Mouse (Mus musculus): ENCODE measurements around the gene Tnrc6c. TPM values are rescaled to one million over a fixed set of nuclear protein-coding genes. Genes with fewer than 3 reads are reported as not detected.

Gene Tnrc6c
- total and polyA plus RNA-seq, 2 experiments, result 5.7 to 6.3 TPM

- Histone ChIP-seq H3K4me1 (ENCODE audit: control insufficient read depth, insufficient read depth, low read length) (peaks cover 13% of the 10 kb centered on the region), H3K27ac (replicated peaks; ENCODE audit: insufficient read depth, low read depth, low read length) (no peak overlapping the region), H3K4me3 (ENCODE audit: insufficient read depth, low read depth, low read length) (peak overlapping the region; percentile 86), H3K9ac (ENCODE audit: low read depth, low read length) (peak overlapping the region; percentile 98), H3K79me2 (ENCODE audit: control insufficient read depth, insufficient read depth, low read length) (peaks cover 24% of the 10 kb centered on the region; the same call in 1 of the 2 replicates), H3K27me3 (ENCODE audit: control insufficient read depth, insufficient read depth, low read length) (no peaks in the 10 kb centered on the region), H3K36me3 (ENCODE audit: control insufficient read depth, insufficient read depth, low read length) (no peaks in the 10 kb centered on the region)
- TF ChIP-seq CTCF (IDR thresholded peaks at IDR 0.05; ENCODE audit: low read depth, low read length) (no peak), POLR2A (IDR thresholded peaks at IDR 0.05; ENCODE audit: extremely low read depth, insufficient read depth, low read length) (no peak)
- DNase-seq (ENCODE audit: extremely low read depth, low read depth, low spot score), result no peak
- WGBS, result 24% methylated on average over 10 of the region's 10 CpGs
Measured at GRCm38 (mm10) chr11:117656077-117656401, 1.9 kb downstream of the Tnrc6c start.

GRCm38 (mm10) chr11:117658974-117659373 is 4.9 kb downstream of the Tnrc6c start:
- Histone ChIP-seq H3K27me3 (ENCODE audit: control insufficient read depth, insufficient read depth, low read length) (no peaks in the 10 kb centered on the region), H3K4me3 (ENCODE audit: insufficient read depth, low read depth, low read length) (no peak overlapping the region), H3K27ac (replicated peaks; ENCODE audit: insufficient read depth, low read depth, low read length) (no peak overlapping the region), H3K4me1 (ENCODE audit: control insufficient read depth, insufficient read depth, low read length) (peaks cover 8% of the 10 kb centered on the region), H3K36me3 (ENCODE audit: control insufficient read depth, insufficient read depth, low read length) (no peaks in the 10 kb centered on the region), H3K79me2 (ENCODE audit: control insufficient read depth, insufficient read depth, low read length) (peaks cover 35% of the 10 kb centered on the region; the same call in 1 of the 2 replicates), H3K9ac (ENCODE audit: low read depth, low read length) (no peak overlapping the region)
- DNase-seq (ENCODE audit: extremely low read depth, low read depth, low spot score), result no peak
- 71% methylated on average over 4 of the region's 4 CpGs for WGBS
- TF ChIP-seq POLR2A (IDR thresholded peaks at IDR 0.05; ENCODE audit: extremely low read depth, insufficient read depth, low read length) (no peak), CTCF (IDR thresholded peaks at IDR 0.05; ENCODE audit: low read depth, low read length) (no peak)

DNA sequence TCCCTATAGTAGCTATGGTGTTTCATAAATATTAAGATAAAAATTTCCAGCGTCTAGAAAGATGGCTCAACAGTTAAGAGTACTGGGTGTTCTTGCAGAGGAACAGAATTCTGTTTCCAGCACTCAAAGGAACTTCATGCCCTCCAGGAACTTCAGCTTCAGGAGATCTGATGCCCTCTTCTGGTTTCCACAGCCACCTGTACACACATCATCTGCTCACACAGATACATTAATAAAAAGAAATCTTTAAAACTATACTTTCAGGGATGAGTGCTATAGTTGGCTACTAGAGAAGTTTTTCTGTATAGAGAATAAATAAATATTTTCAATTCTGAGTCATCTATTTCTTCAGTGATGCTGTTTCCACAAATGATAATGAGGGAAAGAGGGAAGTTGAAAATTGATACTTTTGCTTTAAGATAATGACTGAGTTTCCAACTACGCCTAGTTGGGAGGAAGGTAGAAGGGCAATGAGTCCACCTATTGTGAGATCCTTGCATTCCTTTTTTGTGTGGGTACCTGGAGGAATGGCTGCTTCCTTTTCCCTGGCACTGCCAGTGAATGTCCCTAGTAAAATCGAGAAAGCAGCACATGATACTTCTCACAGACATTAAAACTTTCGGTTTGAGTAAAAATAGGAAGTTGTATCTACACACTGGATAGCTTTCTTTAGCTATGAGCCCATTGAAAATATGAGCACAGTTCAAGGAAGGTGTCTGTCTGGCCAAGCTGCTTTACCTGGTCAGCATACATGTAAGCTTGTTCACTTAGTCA is 9.1 kb downstream of the Tnrc6c start:
- Histone ChIP-seq H3K4me3 (ENCODE audit: insufficient read depth, low read depth, low read length) (no peak overlapping the region), H3K9ac (ENCODE audit: low read depth, low read length) (no peak overlapping the region), H3K36me3 (ENCODE audit: control insufficient read depth, insufficient read depth, low read length) (no peaks in the 10 kb centered on the region), H3K27ac (replicated peaks; ENCODE audit: insufficient read depth, low read depth, low read length) (no peak overlapping the region), H3K27me3 (ENCODE audit: control insufficient read depth, insufficient read depth, low read length) (no peaks in the 10 kb centered on the region), H3K4me1 (ENCODE audit: control insufficient read depth, insufficient read depth, low read length) (peaks cover 3% of the 10 kb centered on the region; the same call in 1 of the 2 replicates), H3K79me2 (ENCODE audit: control insufficient read depth, insufficient read depth, low read length) (peaks cover 42% of the 10 kb centered on the region)
- TF ChIP-seq POLR2A (IDR thresholded peaks at IDR 0.05; ENCODE audit: extremely low read depth, insufficient read depth, low read length) (no peak), CTCF (IDR thresholded peaks at IDR 0.05; ENCODE audit: low read depth, low read length) (no peak)
- 48% methylated on average over 4 of the region's 4 CpGs for WGBS
- DNase-seq (ENCODE audit: extremely low read depth, low read depth, low spot score), result no peak

DNA sequence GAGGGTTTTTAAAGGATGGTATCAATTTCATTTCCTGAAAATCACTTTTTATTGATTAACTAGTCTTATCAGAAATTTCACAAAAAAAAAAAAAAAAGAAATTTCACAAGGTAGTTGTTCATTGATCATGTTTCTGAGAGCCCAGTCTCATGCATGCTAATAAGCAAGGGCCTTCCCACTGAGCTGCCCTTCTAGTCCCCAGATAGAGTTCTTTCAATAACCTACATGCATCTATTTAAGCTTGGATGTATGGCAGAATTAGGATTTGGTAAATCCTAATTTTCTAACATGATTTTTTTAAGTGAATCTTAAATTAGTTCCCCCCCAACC is 9.7 kb downstream of the Tnrc6c start:
- TF ChIP-seq POLR2A (IDR thresholded peaks at IDR 0.05; ENCODE audit: extremely low read depth, insufficient read depth, low read length), result no peak
- TF ChIP-seq CTCF (IDR thresholded peaks at IDR 0.05; ENCODE audit: low read depth, low read length), result no peak
- no peak overlapping the region for H3K4me3 ChIP-seq (ENCODE audit: insufficient read depth, low read depth, low read length)
- H3K27ac ChIP-seq (replicated peaks; ENCODE audit: insufficient read depth, low read depth, low read length), result no peak overlapping the region
- DNase-seq (ENCODE audit: extremely low read depth, low read depth, low spot score), result peak; percentile 59
- H3K79me2 ChIP-seq (ENCODE audit: control insufficient read depth, insufficient read depth, low read length), result peaks cover 48% of the 10 kb centered on the region
- no peaks in the 10 kb centered on the region for H3K27me3 ChIP-seq (ENCODE audit: control insufficient read depth, insufficient read depth, low read length)
- no peaks in the 10 kb centered on the region for H3K36me3 ChIP-seq (ENCODE audit: control insufficient read depth, insufficient read depth, low read length)
- no peak overlapping the region for H3K9ac ChIP-seq (ENCODE audit: low read depth, low read length)
- H3K4me1 ChIP-seq (ENCODE audit: control insufficient read depth, insufficient read depth, low read length), result peaks cover 3% of the 10 kb centered on the region; the same call in 1 of the 2 replicates

DNA sequence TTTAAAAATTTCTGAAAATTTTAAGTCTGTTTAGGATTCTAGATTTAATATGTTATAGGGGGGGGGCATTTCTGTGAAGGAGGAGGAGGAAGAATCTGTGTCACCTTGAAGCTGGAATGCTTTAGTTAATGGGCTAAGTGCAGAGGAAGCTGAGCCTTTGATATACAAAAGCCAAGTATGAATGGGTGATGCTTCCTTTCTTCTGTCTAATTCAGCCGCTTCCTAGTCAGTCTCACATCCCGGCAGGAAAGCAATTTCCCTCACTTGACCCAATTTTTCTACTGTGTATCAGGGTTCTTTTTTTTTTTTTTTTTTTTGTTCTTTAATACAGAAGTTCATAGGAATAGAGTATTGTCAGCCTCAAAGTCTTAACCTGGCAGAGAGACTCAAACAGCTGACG is 11.1 kb downstream of the Tnrc6c start:
- peaks cover 47% of the 10 kb centered on the region for H3K79me2 ChIP-seq (ENCODE audit: control insufficient read depth, insufficient read depth, low read length)
- no peaks in the 10 kb centered on the region for H3K36me3 ChIP-seq (ENCODE audit: control insufficient read depth, insufficient read depth, low read length)
- H3K27ac ChIP-seq (replicated peaks; ENCODE audit: insufficient read depth, low read depth, low read length), result no peak overlapping the region
- H3K4me3 ChIP-seq (ENCODE audit: insufficient read depth, low read depth, low read length), result no peak overlapping the region
- no peak for DNase-seq (ENCODE audit: extremely low read depth, low read depth, low spot score)
- 49% methylated on average over 3 of the region's 3 CpGs for WGBS
- no peak overlapping the region for H3K9ac ChIP-seq (ENCODE audit: low read depth, low read length)
- no peak for TF ChIP-seq POLR2A (IDR thresholded peaks at IDR 0.05; ENCODE audit: extremely low read depth, insufficient read depth, low read length)
- no peak for TF ChIP-seq CTCF (IDR thresholded peaks at IDR 0.05; ENCODE audit: low read depth, low read length)
- no peaks in the 10 kb centered on the region for H3K27me3 ChIP-seq (ENCODE audit: control insufficient read depth, insufficient read depth, low read length)
- peaks cover 3% of the 10 kb centered on the region; the same call in 1 of the 2 replicates for H3K4me1 ChIP-seq (ENCODE audit: control insufficient read depth, insufficient read depth, low read length)

- no peak for DNase-seq (ENCODE audit: extremely low read depth, low read depth, low spot score)
- Histone ChIP-seq H3K79me2 (ENCODE audit: control insufficient read depth, insufficient read depth, low read length) (peaks cover 39% of the 10 kb centered on the region), H3K36me3 (ENCODE audit: control insufficient read depth, insufficient read depth, low read length) (no peaks in the 10 kb centered on the region), H3K27me3 (ENCODE audit: control insufficient read depth, insufficient read depth, low read length) (no peaks in the 10 kb centered on the region), H3K4me3 (ENCODE audit: insufficient read depth, low read depth, low read length) (no peak overlapping the region), H3K4me1 (ENCODE audit: control insufficient read depth, insufficient read depth, low read length) (peaks cover 3% of the 10 kb centered on the region; the same call in 1 of the 2 replicates), H3K9ac (ENCODE audit: low read depth, low read length) (no peak overlapping the region), H3K27ac (replicated peaks; ENCODE audit: insufficient read depth, low read depth, low read length) (no peak overlapping the region)
- no peak for TF ChIP-seq POLR2A (IDR thresholded peaks at IDR 0.05; ENCODE audit: extremely low read depth, insufficient read depth, low read length)
- TF ChIP-seq CTCF (IDR thresholded peaks at IDR 0.05; ENCODE audit: low read depth, low read length), result no peak
Measured at GRCm38 (mm10) chr11:117666563-117666962, 12.5 kb downstream of the Tnrc6c start.
